Mouse (Mus musculus) gastrocnemius, adult 8-10 months (tissue): ENCODE data around the gene Galk2. TPM values are rescaled to one million over a fixed set of nuclear protein-coding genes. Genes with fewer than 3 reads are reported as not detected.
A peak's percentile ranks its signal among the peaks of the same experiment; 100 is the strongest.

Experiments
- DNase-seq, 2 experiments: peaks; one replicate each; pipeline ENCODE4 v3.0.0; 2022; ENCODE audit warnings: low spot score in 2 of 2
- total RNA-seq, 4 experiments: library from RNA; stranded (reverse); gene quantifications; 2 replicates each; pipeline ENCODE4 v1.2.4; 2022

Gene Galk2
- total RNA-seq, result 1 to 10 TPM; 2.2 to 4.0 (median 3.1) TPM

DNA sequence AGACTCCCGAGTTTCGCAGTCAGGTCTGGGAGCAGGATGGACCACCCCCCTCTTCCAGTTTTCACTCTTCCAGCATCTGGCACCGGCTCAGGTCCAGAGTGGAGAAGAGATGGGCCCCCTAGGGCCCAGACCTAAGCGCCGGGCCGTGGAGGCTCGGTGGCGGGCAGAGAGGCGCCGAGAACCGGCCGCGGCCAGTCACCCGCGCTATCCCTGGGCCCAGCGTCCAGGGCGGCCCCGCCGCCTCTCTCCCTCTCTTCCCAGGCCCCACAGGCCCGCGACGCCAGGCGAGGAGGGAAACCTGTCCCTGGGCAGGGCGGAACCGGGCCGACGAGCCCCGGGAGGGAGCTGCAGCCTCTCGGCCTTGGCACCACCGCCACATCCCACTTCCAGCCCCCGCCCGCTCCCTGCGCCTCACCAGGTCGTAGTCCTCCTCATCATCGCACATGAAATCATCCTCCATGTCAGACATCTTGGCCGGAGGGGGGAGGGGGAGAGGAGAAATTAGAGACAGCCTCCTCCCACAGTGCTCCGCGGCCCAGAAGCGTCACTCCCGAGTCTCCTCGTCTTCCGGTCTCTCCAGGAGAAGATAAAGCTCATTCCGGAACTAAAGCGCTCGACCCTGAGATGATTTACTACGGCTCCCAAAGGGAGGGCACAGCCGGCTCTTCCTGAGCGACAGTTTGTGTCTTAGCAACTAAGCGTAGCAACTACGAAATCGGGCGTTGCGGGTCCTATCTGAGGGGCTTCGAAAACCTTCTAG, at the start of gene Galk2, which contains the start of gene Cops2:
TSS of gene Galk2 (plus strand) at position 589 of the 760 bp plus-strand sequence.
TSS of gene Cops2 (minus strand) at position 619 of the 760 bp plus-strand sequence.
- peak; percentile 90 to 91 for DNase-seq

- DNase-seq, result no peak
Observed at GRCm38 (mm10) chr2:125809551-125809950, 49.4 kb upstream of the Galk2 start.

- no peak for DNase-seq
Observed at GRCm38 (mm10) chr2:125811332-125811731, 47.6 kb upstream of the Galk2 start.

DNA sequence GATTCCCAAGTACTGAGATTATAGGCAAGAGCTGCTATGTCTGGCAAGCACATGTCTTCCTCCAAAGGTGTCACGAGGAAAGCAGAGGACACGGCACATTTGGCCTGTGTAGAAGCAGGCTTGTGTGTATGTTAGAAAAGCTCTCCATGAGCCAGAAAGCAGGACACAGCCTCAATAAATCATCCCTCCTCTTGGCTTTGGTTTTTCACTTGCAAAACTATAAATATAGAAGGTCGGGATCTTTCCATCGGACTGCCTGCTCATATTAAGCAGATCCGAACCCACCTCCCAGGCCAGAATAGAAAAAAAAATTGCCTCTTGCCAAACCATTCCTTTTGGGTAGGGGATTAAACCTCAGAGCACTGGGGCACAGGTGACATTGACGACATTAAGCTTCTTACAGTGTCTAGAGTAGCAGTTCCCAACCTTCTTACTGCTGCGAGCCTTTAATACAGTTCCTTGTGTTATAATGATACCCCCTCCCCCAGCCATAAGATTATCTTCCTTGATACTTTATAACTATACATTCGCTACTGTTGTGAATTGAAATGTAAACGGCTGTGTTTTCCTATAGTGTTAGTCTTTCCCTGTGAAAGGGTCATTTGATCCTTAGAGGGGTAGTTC, 44.8 kb upstream of the Galk2 start:
- DNase-seq, result no peak

- DNase-seq, result no peak
Observed at GRCm38 (mm10) chr2:125820397-125820796, 38.5 kb upstream of the Galk2 start.

GRCm38 (mm10) chr2:125826201-125826600, 32.7 kb upstream of the Galk2 start:
- no peak for DNase-seq

DNA sequence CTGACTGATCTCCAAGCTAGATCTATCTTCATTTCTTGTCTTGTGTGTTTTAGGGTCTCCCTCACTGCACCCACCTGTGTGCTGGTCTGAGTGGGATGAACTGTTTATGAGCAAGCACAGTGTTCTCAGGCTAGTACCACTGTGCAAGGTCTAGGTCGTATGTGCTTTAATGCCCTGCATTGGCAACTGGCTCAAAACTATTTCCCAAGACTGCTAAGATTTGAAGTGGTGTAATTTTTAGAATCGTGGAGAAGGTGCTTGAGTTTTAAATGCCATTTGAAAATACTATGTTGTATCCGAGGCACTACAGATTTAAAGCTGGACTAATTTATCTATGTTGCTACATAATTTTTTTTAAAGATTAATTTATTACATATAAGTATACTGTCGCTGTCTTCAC, 31.0 kb upstream of the Galk2 start:
- DNase-seq, result no peak

- no peak for DNase-seq
Observed at GRCm38 (mm10) chr2:125829924-125830323, 29.0 kb upstream of the Galk2 start.

DNA sequence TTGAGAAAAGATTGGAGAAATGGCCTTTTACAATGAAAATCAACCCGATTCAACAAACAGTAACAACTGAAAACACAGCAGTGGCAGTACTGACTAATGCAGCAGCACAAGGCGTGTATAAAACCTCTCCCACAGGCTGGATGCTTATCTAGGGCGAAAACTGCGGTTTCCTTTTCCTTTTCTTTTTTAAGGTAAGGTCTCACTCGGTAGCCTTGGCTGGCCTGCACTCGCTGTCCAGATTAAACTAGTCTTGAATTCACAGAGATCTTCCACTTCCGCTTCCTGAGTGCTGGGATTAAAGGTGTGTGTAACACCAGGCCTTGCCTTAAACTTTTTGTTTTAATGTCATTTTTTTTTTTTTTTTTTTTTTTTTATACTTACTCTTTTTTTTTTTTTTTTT, 20.8 kb upstream of the Galk2 start:
- no peak for DNase-seq

- no peak for DNase-seq
Observed at GRCm38 (mm10) chr2:125838708-125839284, 20.1 kb upstream of the Galk2 start.

GRCm38 (mm10) chr2:125851237-125851636, 7.7 kb upstream of the Galk2 start:
- no peak for DNase-seq

DNA sequence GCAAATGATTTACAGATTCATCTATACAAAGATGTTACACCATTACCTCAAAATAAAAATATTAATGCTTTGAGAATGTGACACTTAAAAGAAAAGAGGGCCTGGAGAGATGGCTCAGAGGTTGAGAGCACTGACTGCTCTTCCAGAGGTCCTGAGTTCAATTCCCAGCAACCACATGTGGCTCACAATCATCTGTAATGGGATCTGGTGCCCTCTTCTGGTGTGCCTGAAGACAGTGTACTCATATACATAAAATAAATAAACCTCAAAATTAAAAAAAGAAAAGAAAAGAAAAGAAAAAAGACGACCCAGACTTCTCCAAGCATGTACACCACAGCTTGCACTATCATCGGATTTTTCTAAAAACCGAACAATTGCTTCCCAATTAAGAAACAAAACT, 1.2 kb upstream of the Galk2 start:
- no peak for DNase-seq

DNA sequence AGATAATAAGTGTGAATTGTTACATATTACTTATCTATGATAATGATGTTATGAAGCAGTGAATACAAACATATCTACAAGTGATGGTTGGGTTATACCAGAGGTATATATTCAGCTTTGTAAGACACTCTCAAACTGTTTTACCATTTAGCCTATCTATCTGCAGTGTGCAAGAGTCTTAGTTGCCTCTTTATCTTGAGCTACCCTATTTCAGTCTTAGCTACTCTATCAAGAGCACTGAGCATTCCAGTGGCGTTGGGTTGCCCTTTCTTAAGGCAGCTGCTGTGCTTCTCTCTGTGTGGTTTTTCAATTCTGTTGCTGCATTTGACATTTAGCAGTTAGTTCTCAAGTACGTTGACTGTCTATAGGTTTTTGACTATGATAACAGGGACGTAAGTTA, 4.9 kb downstream of the Galk2 start:
- DNase-seq, result no peak

- no peak for DNase-seq
Observed at GRCm38 (mm10) chr2:125864551-125864950, 5.6 kb downstream of the Galk2 start.

DNA sequence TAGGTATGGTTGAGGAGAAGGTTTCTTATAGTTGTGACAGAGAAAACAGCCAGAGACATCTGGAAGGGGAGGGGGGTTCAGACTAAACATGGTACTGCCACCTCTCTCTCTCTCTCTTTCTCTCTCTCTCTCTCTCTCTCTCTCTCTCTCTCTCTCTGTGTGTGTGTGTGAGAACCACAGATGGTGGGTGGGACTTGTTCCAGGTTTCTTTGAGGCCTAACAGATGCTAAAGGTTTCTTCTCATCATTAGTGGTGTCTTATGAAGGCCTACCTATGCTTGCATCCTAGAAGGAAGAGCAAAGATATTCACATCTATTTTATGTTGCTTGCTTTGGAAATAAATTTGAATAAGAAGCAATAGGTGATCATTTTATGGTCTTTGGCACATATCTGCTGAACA, 6.7 kb downstream of the Galk2 start:
- DNase-seq, result no peak

- peak; percentile 5 to 14 for DNase-seq
Observed at GRCm38 (mm10) chr2:125866058-125866740, 7.3 kb downstream of the Galk2 start.

- no peak for DNase-seq
Observed at GRCm38 (mm10) chr2:125868301-125868700, 9.4 kb downstream of the Galk2 start.

DNA sequence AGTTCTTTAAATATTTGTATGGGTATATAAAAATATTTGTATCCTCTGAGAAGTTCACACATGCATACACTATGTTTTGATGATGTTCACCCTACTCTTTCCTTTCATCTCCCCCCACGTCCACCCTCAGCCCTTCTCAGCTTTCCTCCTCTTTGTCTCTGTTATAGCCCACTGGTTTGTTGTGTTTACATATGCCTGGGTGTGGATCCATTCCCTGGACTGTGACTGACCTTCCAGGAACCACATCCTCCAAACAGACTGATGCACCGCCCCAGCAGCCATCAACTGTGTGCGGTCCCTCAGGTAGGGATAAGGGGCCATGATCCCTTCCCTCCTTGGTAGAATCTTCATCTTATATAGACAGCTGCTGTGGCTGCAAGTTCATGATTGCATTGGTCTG, 11.2 kb downstream of the Galk2 start:
- DNase-seq, result no peak

DNA sequence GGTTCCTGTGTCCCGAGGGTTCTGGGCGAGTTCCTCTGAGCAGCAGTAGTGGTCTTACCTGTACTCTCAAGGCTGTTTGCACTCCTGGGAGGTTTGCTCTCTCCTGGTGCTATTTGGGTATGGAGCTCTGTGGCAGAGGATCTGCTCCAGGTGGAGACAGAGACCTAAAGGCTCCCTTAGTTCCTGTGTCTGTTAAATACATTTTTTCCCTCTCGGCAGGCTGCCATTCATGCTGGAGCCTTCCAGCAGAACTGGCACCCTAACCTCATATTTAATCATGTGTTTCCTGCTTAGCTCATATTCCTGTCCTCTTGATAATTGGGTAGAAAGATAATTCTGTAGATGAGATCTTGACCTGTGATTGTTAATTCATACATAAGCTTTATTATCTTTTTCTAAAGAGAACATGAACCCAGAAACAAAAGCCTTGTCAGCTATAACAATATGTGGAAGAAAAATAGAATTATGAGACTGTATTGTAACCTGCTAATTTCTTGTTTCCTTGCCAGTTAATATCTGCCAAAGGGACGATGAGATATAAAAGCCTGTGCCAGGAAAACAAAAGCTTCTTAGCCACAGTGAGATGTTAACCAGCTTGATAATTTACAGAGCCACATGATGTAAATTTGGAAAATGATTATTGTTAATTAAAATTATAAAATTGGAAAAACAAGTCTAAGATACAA, 27.1 kb downstream of the Galk2 start:
- no peak for DNase-seq

DNA sequence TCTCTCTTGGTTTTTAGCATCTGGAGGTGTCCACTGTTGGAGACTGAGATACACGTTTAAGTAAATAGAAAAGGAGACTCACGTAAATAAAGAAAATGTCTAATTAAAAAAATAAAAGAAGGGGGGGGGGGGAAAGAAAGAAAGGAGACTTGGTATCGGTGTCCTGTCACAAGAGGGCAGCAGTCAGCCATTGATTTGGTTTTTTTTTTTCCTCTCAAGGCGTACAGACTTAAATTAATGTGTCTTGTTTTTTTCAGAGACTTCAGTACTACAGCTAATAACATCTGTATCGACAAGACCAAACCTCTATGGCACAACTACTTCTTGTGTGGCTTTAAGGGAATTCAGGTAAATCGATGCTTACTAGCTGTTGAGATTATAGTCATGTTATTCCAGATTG, 34.2 kb downstream of the Galk2 start:
- no peak for DNase-seq

- no peak for DNase-seq
Observed at GRCm38 (mm10) chr2:125895099-125895498, 36.2 kb downstream of the Galk2 start.
